Mouse (Mus musculus): ENCODE measurements at regions not wholly inside any gene's neighbourhood (a gene's known extent, or its start where the extent isn't known, plus 50 kb on each side); places are given as distances from the start of the nearest gene placed in this dataset.

DNA sequence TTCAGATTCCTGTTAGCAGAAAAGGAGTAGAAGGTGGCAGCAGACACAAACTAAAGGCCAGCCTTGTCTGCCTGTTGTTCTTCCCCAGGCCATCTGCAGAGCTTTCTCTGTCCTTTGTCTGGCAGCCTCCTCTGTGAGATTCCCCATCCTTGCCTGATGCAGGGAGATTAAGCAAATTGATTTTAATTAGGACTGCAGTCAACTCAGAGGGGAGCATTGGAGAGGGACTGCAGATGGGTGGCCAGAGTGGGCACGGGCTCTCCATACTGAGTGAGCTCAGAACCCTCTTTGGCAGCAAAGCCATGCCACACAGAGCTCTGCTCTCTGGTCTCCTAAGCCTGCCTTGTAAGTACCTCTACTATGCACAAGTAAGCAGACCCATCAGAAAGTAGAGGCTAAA is 158.5 kb downstream of the Maf start:
- no peak for DNase-seq (ENCODE audit: low spot score in 2 of 2)

- no peak for DNase-seq (ENCODE audit: low spot score in 2 of 2)
These were observed 163.5 kb downstream of the Maf start for GRCm38 (mm10) chr8:115544067-115544466.

GRCm38 (mm10) chr8:115542935-115543334 is 164.7 kb downstream of the Maf start:
- DNase-seq (ENCODE audit: low spot score in 2 of 2) = no peak

DNA sequence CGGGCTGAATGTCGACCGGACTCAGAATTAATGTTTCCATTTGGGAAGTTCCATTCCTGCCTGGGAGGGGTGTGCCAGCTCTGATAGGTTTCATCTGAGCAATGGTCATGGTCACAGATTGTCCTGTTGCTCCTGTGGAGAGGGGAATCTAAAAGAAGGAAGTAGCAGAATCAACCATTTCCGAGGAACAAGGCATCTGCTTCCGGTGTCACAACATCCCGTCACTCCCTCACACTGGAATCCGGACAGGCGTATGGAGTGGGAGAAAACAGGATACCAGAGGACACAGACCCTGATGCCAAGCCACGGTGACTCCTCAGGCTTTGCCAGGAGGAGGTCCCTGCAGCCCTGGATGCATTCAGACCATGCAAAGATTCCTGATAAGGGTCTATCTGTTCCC is 168.0 kb downstream of the Maf start:
- DNase-seq (ENCODE audit: low spot score in 2 of 2) = no peak

DNA sequence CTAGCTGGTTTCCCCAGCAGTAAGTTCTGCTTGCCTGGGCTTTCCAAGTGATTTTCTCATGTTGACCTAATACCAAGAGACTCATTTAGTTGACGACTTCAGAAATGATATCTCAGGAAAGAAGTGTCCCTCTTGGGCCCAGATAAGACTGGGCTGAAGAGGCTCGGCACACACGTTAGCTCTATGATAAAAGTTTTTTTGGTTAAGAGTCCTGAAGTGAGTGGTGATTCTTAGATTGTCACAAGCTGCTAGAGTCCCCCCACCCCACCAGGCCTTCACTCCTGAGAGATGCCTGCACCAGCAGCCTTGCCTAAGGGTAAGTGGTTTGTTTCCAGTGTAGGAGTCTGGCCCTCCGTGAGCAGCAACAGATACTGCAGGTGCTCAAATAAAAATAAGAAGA is 169.4 kb downstream of the Maf start:
- DNase-seq (ENCODE audit: low spot score in 2 of 2) = no peak

DNA sequence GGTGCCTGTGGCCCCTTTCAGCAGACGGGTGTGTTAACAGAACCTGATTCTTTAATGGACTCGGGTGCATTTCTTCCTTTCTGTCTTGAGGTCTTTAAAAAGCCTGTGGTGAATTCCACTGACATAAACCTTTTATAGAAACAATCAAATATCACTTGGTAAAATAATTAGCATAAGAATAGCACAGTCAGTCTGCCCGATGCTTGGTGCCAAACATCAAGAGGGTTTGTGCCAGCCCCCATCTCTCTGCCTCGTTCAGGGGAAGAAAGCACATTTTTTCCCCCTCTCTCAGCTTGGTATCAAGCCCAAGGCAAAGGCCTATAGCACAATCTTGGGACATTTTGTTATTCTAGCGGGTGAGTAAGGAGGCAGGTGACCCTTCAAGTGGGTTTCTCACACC is 169.8 kb downstream of the Maf start:
- DNase-seq (ENCODE audit: low spot score in 2 of 2) = no peak

DNA sequence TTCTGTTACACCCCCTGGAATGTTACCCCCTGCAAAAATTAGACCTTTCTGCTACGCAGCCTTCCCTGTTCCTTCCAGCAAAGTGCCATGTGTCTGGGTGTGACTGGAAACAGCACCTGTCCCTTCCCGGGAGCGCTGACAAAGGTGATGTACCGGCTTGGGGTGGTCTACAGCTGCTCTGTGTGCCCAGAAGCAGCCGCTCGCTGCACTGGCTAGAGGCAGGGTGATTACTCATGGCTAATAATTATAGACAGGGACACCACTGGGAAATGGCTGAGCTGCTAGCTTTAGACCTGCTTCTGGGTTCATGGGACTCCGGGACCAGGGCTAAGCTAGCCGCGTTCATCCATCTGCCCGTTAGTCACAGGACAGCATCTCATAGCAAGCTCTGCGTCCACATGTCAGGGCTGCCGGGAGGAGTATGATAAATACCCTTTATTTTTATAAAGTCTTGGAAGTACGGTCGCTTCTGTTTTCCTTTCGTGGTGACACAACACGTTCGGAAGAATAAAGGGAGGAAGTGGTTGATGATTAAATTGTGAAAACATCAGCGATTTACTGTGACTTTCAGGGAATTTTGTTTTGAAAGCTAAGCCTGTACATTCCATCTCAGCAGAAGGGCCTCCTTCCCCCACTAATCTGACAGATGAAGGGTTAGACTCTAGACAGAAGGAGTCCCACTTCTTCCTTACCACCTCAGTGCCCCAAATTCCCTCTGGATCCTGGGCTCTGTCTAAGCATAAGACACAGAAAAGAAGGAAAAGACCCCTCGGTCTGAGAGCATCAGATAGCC is 170.8 kb downstream of the Maf start:
- no peak for DNase-seq (ENCODE audit: low spot score in 2 of 2)

- DNase-seq (ENCODE audit: low spot score in 2 of 2) = no peak
These were observed 171.6 kb downstream of the Maf start for GRCm38 (mm10) chr8:115536001-115536400.

DNA sequence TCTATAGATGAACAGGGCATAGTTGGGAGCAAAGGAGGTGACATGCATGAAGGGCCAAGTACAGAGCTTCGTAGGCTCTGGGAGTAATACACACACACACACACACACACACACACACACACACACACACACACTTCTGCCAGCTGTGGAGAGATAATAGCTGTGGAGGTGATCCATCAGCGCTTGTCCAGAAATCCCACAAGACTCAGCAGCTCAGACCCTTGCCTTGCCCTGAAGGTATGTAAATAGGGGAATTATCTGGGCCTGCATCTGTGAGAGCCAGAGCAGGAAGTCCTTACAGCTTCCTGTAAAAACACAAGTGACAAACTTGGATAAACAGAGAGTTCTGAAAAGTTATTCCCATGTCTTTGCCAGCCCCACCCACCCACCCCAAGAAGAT is 173.6 kb downstream of the Maf start:
- DNase-seq (ENCODE audit: low spot score in 2 of 2) = no peak

- no peak for DNase-seq (ENCODE audit: low spot score in 2 of 2)
These were observed 176.3 kb downstream of the Maf start for GRCm38 (mm10) chr8:115531343-115531742.

GRCm38 (mm10) chr8:115529568-115530342 is 177.8 kb downstream of the Maf start:
- DNase-seq (ENCODE audit: low spot score in 2 of 2) = no peak

GRCm38 (mm10) chr8:115528879-115529278 is 178.7 kb downstream of the Maf start:
- DNase-seq (ENCODE audit: low spot score in 2 of 2) = no peak

DNA sequence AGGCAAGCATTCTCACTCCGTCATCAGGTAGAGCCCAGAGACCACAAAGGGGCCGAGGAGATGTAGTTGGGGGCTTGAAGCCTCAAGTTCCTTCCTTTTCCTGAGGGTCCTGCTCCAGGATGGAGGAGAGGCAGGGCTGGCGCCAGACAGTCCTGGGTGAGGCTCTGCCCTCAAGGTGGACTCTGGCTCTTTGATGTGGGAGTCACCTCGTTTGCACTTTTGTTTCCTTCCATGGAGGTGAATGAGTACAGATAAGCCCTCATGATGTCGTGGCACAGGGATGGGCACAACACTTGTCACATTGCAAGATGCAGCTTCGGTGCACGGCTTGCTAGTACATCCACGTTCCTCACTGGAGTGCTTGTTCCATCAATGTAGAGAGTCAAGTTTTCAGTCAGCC is 182.4 kb downstream of the Maf start:
- DNase-seq (ENCODE audit: low spot score in 2 of 2) = no peak

DNA sequence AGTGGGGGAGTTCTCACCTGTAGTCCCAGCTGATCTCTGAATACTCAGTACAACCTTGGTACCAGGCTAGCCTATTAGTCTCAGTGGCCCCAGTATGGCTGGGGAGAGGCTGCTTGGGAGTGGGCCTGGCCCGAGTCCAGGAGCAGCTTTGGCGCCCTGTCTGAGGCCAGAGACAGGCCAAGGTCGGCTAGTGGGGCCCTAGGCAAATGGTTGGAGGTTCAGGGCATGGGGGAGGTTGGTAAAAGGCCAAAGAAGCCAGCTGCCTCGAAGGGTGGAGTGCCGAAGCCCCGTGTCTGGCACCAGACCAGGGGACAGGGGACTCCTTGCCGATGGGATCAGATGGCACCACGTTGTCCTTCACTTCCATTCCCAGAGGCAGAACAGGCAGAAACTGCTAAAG is 182.9 kb downstream of the Maf start:
- DNase-seq (ENCODE audit: low spot score in 2 of 2) = no peak

GRCm38 (mm10) chr8:115522527-115522926 is 185.1 kb downstream of the Maf start:
- no peak for DNase-seq (ENCODE audit: low spot score in 2 of 2)

GRCm38 (mm10) chr8:115515647-115516046 is 191.9 kb downstream of the Maf start:
- no peak for DNase-seq (ENCODE audit: low spot score in 2 of 2)

DNA sequence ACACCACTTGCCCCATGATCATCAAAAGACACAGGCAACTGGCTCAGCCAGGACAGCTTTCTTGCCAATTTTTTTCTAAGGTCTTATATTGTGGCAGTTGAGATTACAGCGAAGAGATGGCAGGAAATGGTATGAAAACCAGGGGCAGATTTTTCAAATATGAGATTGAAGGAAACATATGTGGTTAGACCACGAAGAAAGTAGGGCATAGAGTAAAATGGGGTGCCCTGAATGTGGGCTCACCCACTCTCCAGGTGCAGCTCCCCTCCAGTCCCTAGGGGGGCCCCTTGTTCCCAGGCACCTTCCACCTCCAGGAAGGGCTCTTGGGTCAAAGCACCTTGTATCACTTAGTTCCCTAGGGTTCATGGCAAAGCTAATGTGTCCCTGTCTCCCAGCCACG is 193.1 kb downstream of the Maf start:
- no peak for DNase-seq (ENCODE audit: low spot score in 2 of 2)

- no peak for DNase-seq (ENCODE audit: low spot score in 2 of 2)
These were observed 200.4 kb downstream of the Maf start for GRCm38 (mm10) chr8:115507180-115507579.

GRCm38 (mm10) chr8:115506741-115507140 is 200.9 kb downstream of the Maf start:
- peak in 1 of 2 experiments; percentile 7 for DNase-seq (ENCODE audit: low spot score in 2 of 2)

DNA sequence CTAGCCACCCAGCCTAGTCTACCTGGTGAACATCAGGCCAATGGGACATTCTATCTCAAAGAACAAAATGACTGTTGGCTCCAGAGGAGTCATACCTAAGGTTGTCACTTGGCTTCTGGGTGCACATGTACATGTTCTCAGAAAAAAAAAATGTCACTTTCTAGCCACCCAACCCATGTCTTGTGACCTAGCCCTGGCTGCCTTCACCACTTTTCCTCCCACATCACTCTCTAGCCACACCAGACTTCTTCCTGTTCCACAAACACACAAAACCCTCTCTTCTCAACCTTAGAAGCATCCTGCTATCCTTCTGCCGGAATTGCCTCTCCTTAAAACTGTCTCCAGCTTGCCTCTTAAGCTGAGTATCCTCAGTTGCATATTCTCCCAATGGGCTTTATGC is 211.6 kb downstream of the Maf start:
- DNase-seq (ENCODE audit: low spot score in 2 of 2) = no peak

GRCm38 (mm10) chr8:115494353-115494752 is 213.2 kb downstream of the Maf start:
- DNase-seq (ENCODE audit: low spot score in 2 of 2) = no peak

DNA sequence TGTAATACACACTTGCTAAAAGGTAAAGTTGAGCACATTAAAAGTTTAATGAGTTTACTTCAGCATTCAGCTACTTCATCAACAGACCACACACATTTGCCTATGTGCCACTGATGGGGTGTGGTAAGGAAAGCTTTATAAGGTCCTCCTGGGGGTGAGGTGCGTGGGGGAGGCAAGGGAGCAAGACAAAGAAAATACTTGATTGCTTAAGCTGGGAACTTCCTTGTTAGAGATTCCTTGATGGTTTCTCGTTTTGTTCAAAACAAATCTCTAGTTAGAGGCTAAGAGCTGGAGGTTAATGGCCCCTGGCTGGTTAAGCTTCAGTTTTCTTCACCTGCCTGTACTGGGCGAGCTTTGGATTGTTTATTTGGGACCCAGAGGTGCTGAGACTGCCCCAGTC is 220.7 kb downstream of the Maf start:
- no peak for DNase-seq (ENCODE audit: low spot score in 2 of 2)

GRCm38 (mm10) chr8:115481136-115481535 is 226.5 kb downstream of the Maf start:
- DNase-seq (ENCODE audit: low spot score in 2 of 2) = no peak

All from natural killer cell, adult 2 months (primary cell).